Mouse (Mus musculus) CD4-positive helper T cell, adult 2 months (primary cell): ENCODE results near the gene Hmgcs2.

Source experiments
- DNase-seq: peaks from one replicate; pipeline ENCODE4 v3.0.0-alpha.2; 2012; ENCODE audit warnings: low read depth, missing footprints, low spot score

The Hmgcs2 gene

DNA sequence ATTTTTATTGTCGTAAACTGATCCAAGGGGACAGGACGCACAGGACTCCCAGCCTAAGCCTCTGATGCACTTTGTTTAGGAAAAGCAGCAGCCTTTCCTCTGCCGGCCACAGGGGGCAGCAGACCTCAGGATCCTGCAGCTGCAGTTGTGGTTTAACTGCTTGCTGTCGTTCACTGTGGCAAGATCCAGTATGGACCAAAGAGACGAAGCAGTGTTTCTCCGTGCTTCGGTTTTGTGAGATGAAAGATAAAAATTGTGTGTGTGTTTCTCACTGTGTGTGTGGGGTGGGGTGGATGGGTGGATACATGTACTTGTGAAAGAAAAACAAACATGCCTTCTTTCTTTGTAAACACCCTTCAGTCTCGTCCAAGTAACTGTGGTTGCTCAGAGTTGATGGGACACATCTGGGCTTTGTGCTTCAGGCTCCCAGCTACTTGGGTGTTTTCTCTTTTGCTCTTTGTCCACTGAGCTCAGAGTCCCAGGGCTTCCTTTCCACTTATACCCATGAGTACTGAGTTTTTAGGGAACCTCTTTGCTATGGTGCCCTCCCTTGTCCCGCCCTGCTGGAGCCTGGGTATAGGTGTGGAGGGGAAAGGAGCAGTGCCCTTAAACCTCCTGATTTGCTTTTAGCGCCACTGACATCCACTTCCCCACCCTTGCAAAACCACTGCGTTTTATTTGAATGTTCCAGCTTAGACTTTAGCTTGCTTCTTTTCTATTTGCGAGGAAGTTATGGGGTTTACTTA is 871 bp downstream of the Hmgcs2 start:
- peak; percentile 48 for DNase-seq

- no peak for DNase-seq
These were observed 2.2 kb downstream of the Hmgcs2 start for GRCm38 (mm10) chr3:98282422-98282821.

GRCm38 (mm10) chr3:98283205-98283604 is 3.0 kb downstream of the Hmgcs2 start:
- DNase-seq: no peak

DNA sequence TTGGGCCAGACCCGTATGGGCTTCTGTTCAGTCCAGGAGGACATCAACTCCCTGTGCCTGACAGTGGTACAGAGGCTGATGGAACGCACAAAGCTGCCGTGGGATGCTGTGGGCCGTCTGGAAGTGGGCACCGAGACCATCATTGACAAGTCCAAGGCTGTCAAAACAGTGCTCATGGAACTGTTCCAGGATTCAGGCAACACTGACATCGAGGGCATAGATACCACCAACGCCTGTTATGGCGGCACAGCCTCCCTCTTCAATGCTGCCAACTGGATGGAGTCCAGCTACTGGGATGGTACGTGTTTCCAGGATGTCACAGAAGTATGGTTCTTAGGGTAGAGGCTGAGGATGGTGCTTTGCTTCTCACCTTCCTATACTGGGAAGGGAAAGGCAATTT is 10.8 kb downstream of the Hmgcs2 start:
- no peak for DNase-seq

DNA sequence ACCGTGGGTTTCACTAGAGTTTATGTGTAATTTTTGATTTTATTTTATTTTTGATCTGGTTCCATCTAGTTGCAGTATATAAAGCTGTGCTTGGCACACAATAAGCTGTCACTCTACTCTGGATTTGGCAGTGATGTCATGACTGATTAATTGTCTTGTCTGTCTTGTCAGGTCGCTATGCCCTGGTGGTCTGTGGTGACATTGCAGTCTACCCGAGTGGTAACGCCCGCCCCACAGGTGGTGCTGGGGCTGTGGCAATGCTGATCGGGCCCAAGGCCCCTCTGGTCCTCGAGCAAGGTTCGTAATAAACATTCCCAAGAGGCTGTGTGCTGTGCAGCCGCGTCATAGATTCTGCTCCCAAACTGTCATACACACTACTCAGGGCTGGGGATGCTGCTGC is 15.7 kb downstream of the Hmgcs2 start:
- no peak for DNase-seq

DNA sequence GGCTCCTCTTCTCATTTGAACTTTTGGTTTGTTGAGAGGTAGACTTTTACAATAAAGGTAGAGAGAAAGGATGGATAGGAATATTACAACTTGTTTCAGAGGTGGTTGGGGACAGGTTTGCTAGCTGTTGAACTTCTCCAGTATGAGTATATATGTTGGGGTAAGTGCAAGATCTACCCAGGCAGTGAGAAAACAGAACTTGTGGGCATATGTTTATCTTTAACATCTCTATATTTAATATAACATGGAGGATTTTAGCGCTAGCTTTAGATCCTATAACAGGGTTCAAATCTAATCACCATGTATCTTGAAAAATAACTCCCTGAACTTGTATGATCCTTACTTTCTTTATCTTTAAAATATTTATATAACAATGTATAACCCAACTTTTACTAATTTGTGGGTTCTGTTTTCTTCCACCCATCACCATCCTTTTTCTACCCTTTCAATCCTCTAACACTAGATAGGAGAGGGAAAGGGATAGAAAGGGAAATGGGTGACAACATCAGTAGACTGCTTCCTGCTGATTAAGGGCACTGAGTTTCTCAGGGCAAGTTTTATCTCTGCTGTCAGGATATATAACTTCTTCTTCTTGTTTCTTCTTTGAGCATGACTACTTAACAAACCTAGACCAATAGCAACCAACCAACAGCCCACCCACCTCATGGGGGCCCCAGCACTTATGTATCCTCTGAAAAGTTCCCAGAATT is 19.3 kb downstream of the Hmgcs2 start:
- no peak for DNase-seq

DNA sequence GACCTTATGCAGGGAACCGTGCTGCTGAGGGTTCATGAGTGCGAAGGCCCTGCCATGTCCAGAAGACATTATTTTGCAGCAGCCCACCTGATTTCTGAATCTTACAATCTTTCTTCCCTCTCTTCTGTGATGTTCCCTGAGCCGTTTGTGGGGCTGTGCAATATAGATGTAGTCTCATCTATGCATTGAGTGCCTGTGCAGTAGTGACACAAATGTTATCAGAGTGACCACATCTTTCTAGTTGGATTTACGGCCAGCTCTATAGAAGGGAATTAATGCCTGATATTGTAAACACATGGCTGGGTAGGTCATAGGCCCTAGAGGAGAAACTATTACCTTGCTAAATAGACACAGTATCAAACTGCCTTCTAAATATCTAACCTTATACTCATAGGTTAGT is 20.0 kb downstream of the Hmgcs2 start:
- DNase-seq: no peak

GRCm38 (mm10) chr3:98301761-98302160 is 21.5 kb downstream of the Hmgcs2 start:
- DNase-seq: no peak

GRCm38 (mm10) chr3:98308606-98309005 is 28.4 kb downstream of the Hmgcs2 start:
- no peak for DNase-seq

DNA sequence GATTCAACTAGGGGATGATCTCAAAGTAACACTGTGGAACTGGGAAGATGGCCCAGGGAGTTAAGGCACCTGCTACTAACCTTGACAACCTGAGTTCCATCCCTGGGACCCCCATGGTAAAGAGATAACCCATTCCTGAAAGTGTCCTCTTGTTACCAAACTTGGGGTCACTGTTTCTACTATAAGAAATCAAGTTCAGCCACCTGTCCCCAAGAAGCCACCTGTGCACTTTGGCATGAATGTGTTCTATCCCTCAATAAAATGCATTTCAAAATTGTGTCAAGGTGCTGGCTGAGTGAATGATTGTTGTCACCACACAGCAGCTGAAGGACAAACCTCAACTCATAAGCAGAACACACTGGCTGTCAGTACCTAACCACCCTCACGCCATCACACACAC is 30.2 kb downstream of the Hmgcs2 start:
- no peak for DNase-seq

- peak; percentile 48 for DNase-seq
These were observed 32.6 kb downstream of the Hmgcs2 start for GRCm38 (mm10) chr3:98312867-98313266.

- no peak for DNase-seq
These were observed 33.3 kb downstream of the Hmgcs2 start for GRCm38 (mm10) chr3:98313294-98314155.

GRCm38 (mm10) chr3:98315181-98315580 is 34.9 kb downstream of the Hmgcs2 start:
- DNase-seq: no peak

DNA sequence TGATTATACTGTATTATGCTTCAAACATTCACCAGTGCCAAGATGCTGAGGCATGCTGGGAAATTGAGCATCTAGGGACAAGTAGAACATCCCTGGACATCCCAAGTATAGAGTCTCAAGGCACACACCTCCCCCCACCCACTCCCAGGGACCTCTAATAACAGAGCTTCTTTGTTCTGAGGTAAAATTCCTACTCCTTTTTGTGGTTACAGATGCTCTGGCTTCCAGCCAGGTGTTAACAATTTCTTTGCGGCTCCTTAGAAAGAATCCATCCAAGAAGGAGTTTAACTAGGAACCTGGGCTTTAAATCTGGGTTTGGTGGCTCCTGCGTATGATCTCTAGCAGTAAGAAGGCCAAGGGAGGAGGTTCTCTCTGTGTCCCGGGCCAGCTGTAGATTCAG is 36.9 kb downstream of the Hmgcs2 start:
- no peak for DNase-seq

DNA sequence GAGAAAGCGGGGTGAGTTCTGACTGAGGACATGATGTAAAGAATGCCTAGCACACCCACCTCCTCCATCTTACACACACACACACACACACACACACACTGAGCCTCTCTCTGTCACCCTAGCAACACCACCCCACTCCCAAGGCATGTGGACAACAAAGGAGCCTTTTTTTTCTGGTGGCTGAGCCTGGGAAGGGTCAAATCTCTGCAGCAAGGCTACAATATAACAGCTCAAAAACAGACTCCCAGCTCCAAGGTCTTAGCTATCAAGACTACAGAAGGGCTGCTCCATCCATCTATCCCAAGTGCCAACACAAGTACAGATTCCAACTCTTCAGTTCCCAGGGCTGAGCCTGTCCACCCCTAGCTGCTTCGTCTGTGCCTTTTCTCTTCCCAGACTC is 39.0 kb downstream of the Hmgcs2 start:
- no peak for DNase-seq

DNA sequence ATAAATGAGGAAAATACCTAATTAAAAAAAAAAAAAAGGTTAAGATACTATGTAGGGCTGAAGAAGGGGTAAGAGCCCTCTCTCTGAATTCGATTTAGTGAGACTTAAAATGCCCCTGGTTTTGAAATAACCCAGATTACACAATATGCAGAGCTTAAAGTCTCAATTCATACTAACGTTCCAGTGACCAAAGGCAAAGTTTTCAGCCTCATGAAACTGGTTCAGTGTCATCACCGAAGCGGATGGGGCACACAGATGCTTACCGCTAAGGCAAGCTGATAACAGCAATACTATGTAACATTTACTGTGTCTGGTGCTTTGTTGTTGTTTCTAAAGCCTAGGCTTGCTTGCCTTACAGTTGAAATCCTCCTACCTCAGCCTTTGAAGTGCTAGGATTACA is 42.0 kb downstream of the Hmgcs2 start:
- no peak for DNase-seq

DNA sequence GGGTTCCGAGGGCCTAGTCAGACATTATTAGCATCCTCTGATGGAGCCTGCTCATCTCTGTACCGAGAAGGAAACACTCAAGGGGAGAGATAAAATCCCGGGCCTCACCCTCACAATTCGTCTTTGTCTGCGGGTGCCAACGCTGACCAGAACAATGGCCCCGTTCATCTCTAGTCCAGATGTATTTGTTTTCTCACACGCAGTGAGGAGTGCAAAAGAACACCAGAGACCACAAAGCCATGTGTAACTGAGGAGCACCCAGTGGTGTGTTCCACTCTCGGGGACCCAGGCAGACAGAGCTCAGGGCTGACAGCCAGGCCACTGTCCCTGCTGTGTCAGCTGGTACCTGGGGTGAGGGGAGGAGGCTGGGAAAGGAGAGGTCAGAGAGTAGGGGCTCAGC is 44.0 kb downstream of the Hmgcs2 start:
- DNase-seq: no peak

DNA sequence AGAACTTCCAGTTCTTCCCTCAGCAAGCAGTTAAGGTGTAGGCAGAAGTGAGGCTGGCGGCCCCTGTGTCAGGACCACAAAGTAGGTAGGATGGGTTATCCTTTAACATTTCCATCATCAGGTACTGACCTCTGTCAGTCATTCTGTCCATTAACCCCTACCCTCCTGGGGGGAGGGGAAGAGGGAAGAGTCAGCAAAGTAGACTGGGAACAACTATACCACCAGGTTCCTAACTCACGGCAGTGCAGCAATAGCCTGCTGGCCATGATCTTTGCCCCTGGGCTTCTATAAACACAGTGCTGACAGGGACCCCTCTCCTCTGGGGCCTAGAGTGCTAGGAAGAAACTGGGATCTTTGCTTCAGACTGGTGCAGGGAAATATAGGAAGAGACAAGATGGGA is 53.8 kb downstream of the Hmgcs2 start:
- DNase-seq: no peak

DNA sequence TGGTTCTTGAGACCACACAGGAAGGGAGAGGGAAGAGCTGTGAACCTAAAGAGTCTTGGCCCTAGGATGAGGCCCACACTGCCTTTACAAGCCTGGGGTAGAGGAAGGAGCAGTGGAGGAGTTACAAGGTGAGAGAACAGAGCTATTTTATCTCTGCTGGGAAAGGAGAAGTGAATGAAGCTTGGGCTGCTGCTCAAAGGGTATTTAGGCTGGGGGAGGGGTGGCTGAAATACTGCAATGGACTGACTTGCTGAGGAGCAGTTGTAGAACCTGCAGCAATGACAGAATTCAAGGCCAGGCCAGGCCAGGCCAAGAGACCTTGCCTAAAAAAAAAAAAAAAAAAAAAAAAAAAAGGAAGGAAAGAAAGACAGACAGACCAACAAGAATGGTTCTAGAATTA is 55.1 kb downstream of the Hmgcs2 start:
- no peak for DNase-seq

DNA sequence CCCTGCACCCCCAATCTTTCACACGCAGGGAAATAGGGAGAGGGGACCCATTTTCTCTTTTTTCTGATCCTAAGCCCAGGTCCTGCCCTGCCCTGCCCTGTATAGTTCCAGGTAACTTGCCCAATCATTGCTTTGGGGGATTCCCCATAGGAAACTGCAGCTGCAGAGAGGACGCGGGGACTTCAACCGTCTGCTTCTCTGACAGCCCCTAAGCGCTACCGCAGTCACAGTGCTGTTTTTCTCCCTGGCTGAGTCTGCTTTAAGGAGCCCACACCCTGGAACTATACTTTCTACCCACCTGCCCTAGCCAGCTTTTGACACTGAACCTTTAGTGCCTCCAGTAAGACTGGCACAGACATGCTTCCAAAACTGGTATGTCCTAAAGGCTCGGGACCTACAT is 55.7 kb downstream of the Hmgcs2 start:
- peak; percentile 35 for DNase-seq

GRCm38 (mm10) chr3:98336661-98337654 is 56.7 kb downstream of the Hmgcs2 start:
- no peak for DNase-seq
